Mouse (Mus musculus): ENCODE data around the gene Foxa2.

The Foxa2 gene

GRCm38 (mm10) chr2:147998206-147998966 lies 48.4 kb downstream of the Foxa2 start:
- DNase-seq: no peak

GRCm38 (mm10) chr2:147996781-147997180 lies 50.0 kb downstream of the Foxa2 start:
- no peak for DNase-seq

GRCm38 (mm10) chr2:147993821-147994220 lies 52.9 kb downstream of the Foxa2 start:
- DNase-seq: no peak

GRCm38 (mm10) chr2:147992935-147993679 lies 53.7 kb downstream of the Foxa2 start:
- DNase-seq: no peak
